Mouse (Mus musculus) stomach, embryonic 15.5 days (tissue): ENCODE data around the gene Pmpcb. TPM values are rescaled to one million over a fixed set of nuclear protein-coding genes. Genes with fewer than 3 reads are reported as not detected.

Experiments used
- ATAC-seq: fragments of 200-750 bp; cut with Nextera tagmentation; 2 replicates; pipeline ENCODE4 v1.8.0; 2017; ENCODE audit warnings: low read depth, moderate number of reproducible peaks, moderate TSS enrichment; ENCODE audit not compliant: insufficient read depth, low FRiP score
- H3K27ac ChIP-seq: fragments of 300-500 bp; sonication (generic); 2 replicates; pipeline ENCODE4 v1.5.1; 2015; ENCODE audit warnings: mild to moderate bottlenecking, inconsistent platforms
- H3K27me3 ChIP-seq: fragments of 300-500 bp; sonication (generic); replicated peaks from 2 replicates; pipeline ENCODE4 v1.6.1; 2015; ENCODE audit warnings: inconsistent platforms
- H3K36me3 ChIP-seq: fragments of 300-500 bp; sonication (generic); 2 replicates; pipeline ENCODE4 v1.6.1; 2015; ENCODE audit warnings: inconsistent platforms
- H3K4me1 ChIP-seq: fragments of 300-500 bp; sonication (generic); 2 replicates; pipeline ENCODE4 v1.6.1; 2015; ENCODE audit warnings: inconsistent platforms
- H3K4me2 ChIP-seq: fragments of 300-500 bp; sonication (generic); 2 replicates; pipeline ENCODE4 v1.6.1; 2015; ENCODE audit warnings: mild to moderate bottlenecking, inconsistent platforms
- H3K4me3 ChIP-seq: fragments of 300-500 bp; sonication (generic); replicated peaks from 2 replicates; pipeline ENCODE4 v1.5.1; 2015; ENCODE audit warnings: inconsistent platforms
- H3K9ac ChIP-seq: fragments of 300-500 bp; sonication (generic); 2 replicates; pipeline ENCODE4 v1.6.1; 2015; ENCODE audit warnings: inconsistent platforms
- H3K9me3 ChIP-seq: fragments of 300-500 bp; sonication (generic); 2 replicates; pipeline ENCODE4 v1.6.1; 2016; ENCODE audit warnings: inconsistent platforms
- WGBS: fragments of 180-500 bp; shearing (Covaris S2); methylation state at CpG from one replicate; pipeline ENCODE4 v1.1.7; 2015; 5-methylcytosine and 5-hydroxymethylcytosine counted together
- polyA plus RNA-seq: library from polyadenylated mRNA; unstranded; fragments of >200 nt; fragmentation: Nextera tagmentation; extraction: Ambion mirVana; gene quantifications from 2 replicates; pipeline ENCODE4 v1.2.1, GENCODE M21; 2015

The Pmpcb gene
- polyA plus RNA-seq, 1 experiment from 2014 or later: 75.9 TPM

DNA sequence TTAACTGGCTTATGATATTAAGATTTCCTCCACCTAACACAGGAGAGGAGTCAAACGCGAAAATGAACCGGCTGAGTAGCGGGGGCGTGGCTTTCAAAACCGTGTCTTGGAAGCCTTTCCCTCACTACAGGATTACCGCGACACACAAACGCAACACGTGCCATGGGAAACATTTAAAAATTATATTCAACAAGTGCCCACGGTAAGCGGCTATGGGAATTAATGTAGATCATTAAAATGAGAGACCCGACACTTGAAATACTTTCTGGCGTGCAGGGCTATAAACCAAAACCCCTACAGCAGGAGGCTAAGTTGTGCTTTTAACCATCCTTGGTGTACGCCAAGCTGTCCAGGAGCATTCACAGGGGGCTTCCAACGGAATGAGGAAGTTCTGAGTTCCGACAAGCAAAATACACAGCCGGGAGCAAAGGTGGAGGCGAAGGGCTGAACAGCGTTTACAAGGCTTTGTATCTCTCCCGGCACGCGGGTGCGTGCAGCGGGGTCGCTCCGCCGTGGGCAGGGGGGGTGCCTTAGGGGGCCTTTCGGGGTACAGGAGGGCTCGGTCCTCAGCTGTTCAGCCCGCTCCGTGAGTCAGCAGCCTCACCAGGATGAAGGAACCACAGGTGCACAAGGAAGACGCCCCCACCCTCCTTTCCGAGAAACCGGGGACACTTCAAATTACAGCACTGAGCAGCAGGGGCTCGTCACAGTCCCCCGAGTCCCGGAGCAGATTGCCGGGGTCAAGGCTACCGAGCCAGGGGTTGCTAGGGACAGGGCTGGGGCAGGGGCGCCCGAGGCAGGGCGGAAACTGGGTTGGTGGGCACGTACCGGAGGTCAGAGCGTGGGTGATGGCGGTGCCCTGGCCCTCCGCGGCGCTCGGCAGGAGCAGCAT lies 47.5 kb downstream of the Pmpcb start:
- peak overlapping the region; percentile 98 for H3K4me3 ChIP-seq
- H3K9me3 ChIP-seq: no peaks in the 10 kb centered on the region
- peaks cover 22% of the 10 kb centered on the region for H3K36me3 ChIP-seq
- peak overlapping the region; percentile 70 for H3K9ac ChIP-seq
- peak overlapping the region; percentile 86 for H3K4me2 ChIP-seq
- under 1% methylated on average over 51 of the region's 51 CpGs for WGBS
- H3K27me3 ChIP-seq: no peaks in the 10 kb centered on the region
- H3K27ac ChIP-seq: peak overlapping the region; percentile 72; the same call in 1 of the 2 replicates
- ATAC-seq: peak; percentile 19
- no peaks in the 10 kb centered on the region for H3K4me1 ChIP-seq

DNA sequence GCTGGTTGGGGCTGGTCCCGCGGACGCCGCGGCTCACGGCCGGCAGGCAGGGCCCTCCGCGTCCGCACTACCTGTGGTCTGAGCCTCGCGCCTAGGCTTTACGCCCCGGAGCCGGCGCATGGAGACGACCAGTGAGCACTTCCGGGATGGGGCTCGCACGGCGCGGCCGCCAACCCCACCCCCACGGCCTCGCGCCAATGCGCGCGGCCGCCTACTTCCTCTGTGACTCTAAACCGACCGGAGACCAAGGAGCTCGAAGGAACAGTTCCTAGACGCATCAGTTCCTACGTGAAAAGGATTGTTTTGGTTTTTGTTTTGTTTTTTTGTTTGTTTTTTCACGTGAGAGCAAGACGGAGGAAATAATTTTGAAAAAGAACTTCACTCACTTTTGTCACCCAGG lies 48.1 kb downstream of the Pmpcb start, which contains the start of the genes Dnajc2 and Psmc2:
Gene Dnajc2 (minus strand): TSS at position 199 of the 400 bp plus-strand sequence.
Gene Psmc2 (plus strand): TSS at position 231 of the 400 bp plus-strand sequence.
- Histone ChIP-seq H3K9me3 (no peaks in the 10 kb centered on the region), H3K27me3 (no peaks in the 10 kb centered on the region), H3K9ac (peak within 1 kb of the TSS; percentile 70), H3K27ac (peak within 1 kb of the TSS; percentile 84; the same call in 1 of the 2 replicates), H3K4me1 (no peaks in the 10 kb centered on the region), H3K4me2 (peak within 1 kb of the TSS; percentile 86), H3K36me3 (peaks cover 19% of the 10 kb centered on the region), H3K4me3 (peak within 1 kb of the TSS; percentile 98)
- WGBS: under 1% methylated on average over 37 of the region's 37 CpGs
- ATAC-seq: peak; percentile 97

- Histone ChIP-seq H3K4me3 (no peak overlapping the region), H3K9me3 (no peaks in the 10 kb centered on the region), H3K36me3 (peaks cover 15% of the 10 kb centered on the region; the same call in 1 of the 2 replicates), H3K4me2 (peak overlapping the region; percentile 66; the same call in 1 of the 2 replicates), H3K27me3 (no peaks in the 10 kb centered on the region), H3K27ac (no peak overlapping the region), H3K4me1 (no peaks in the 10 kb centered on the region), H3K9ac (no peak overlapping the region)
- no peak for ATAC-seq
- 72% methylated on average over 7 of the region's 7 CpGs for WGBS
Observed at GRCm38 (mm10) chr5:21785776-21786175, 48.8 kb downstream of the Pmpcb start.

GRCm38 (mm10) chr5:21786258-21787185 lies 49.6 kb downstream of the Pmpcb start:
- Histone ChIP-seq H3K27me3 (no peaks in the 10 kb centered on the region), H3K36me3 (peaks cover 7% of the 10 kb centered on the region; the same call in 1 of the 2 replicates), H3K4me2 (peak overlapping the region; percentile 66), H3K27ac (peak overlapping the region; percentile 84), H3K4me1 (no peaks in the 10 kb centered on the region), H3K4me3 (peak overlapping the region; percentile 93), H3K9me3 (no peaks in the 10 kb centered on the region), H3K9ac (peak overlapping the region; percentile 86)
- peak; percentile 75 for ATAC-seq
- 1% methylated on average over 51 of the region's 51 CpGs for WGBS

DNA sequence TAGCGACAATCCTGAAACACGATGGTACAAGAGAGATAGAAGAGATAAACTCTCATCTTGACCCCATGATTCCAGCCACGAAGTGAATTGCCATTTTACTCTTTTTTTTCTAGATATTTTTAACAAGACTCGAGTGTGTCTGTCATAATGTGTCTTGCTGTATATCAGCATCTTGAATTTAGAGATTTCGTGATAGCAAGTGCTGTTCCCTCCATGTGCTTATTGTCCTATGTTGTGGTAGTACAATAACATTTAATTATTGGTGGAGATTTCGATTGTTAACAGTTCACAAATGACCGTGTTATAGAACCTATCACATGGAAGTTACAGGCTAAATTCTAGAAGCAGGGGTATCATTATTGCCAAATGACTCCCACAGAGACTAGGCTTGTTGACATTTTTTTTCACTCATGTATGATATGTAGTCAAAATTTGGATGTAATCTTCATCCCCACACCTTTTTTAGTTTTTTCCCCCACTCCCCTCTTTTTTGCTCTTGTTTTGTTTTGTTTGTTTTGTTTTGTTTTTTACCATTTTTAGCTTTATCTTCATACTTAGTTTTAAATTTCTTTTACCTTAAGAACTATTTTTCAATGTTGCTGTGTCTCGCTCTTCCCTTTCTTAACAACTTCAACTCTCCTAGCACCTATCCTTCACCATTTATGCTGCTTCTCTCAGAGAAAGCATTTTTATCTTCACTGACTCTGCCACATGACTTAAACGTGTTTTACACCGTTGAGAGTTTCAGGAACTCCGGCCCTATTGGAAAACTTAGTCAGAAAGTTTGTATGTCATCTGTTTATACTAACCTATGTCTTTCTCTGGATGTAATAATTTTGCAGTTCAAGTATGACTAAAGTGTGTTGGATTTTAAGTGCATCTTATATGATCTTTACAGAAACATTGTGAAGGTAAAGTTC lies 50.5 kb downstream of the Pmpcb start:
- Histone ChIP-seq H3K27me3 (no peaks in the 10 kb centered on the region), H3K9ac (peak overlapping the region; percentile 86; the same call in 1 of the 2 replicates), H3K36me3 (no peaks in the 10 kb centered on the region), H3K4me3 (peak overlapping the region; percentile 93), H3K4me2 (peak overlapping the region; percentile 66), H3K9me3 (no peaks in the 10 kb centered on the region), H3K4me1 (no peaks in the 10 kb centered on the region), H3K27ac (no peak overlapping the region)
- 31% methylated on average over 11 of the region's 11 CpGs for WGBS
- ATAC-seq: no peak

GRCm38 (mm10) chr5:21789061-21789460 lies 52.1 kb downstream of the Pmpcb start:
- no peaks in the 10 kb centered on the region for H3K36me3 ChIP-seq
- WGBS: 67% methylated on average over 5 of the region's 5 CpGs
- no peak for ATAC-seq
- no peak overlapping the region for H3K4me2 ChIP-seq
- no peaks in the 10 kb centered on the region for H3K9me3 ChIP-seq
- no peaks in the 10 kb centered on the region for H3K27me3 ChIP-seq
- H3K4me1 ChIP-seq: no peaks in the 10 kb centered on the region
- H3K27ac ChIP-seq: no peak overlapping the region
- no peak overlapping the region for H3K9ac ChIP-seq
- H3K4me3 ChIP-seq: no peak overlapping the region

GRCm38 (mm10) chr5:21792166-21792565 lies 55.2 kb downstream of the Pmpcb start:
- Histone ChIP-seq H3K4me3 (no peak overlapping the region), H3K9ac (no peak overlapping the region), H3K36me3 (peaks cover 16% of the 10 kb centered on the region; the same call in 1 of the 2 replicates), H3K27ac (no peak overlapping the region), H3K4me1 (no peaks in the 10 kb centered on the region), H3K9me3 (no peaks in the 10 kb centered on the region), H3K27me3 (no peaks in the 10 kb centered on the region), H3K4me2 (no peak overlapping the region)
- no peak for ATAC-seq

DNA sequence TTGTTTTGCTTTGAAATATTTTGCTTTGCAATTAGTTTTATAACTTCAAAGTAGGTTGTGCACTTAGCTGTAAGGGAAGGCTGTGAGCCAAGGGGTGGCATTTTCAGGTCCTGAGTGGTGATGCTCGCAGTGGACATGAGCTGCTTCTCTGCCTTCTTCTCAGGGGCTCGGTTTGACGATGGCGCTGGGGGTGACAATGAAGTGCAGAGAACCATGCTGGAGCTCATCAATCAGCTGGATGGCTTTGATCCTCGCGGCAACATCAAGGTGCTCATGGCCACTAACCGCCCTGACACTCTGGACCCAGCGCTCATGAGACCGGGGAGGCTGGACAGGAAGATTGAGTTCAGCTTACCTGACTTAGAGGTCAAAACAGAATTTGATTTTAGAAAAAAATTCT lies 66.0 kb downstream of the Pmpcb start:
- ATAC-seq: no peak
- no peak overlapping the region for H3K4me3 ChIP-seq
- H3K36me3 ChIP-seq: peaks cover 13% of the 10 kb centered on the region
- no peaks in the 10 kb centered on the region for H3K4me1 ChIP-seq
- no peak overlapping the region for H3K9ac ChIP-seq
- no peak overlapping the region for H3K27ac ChIP-seq
- H3K27me3 ChIP-seq: no peaks in the 10 kb centered on the region
- H3K9me3 ChIP-seq: no peaks in the 10 kb centered on the region
- no peak overlapping the region for H3K4me2 ChIP-seq
- WGBS: 92% methylated on average over 9 of the region's 9 CpGs

- H3K27me3 ChIP-seq: no peaks in the 10 kb centered on the region
- H3K9ac ChIP-seq: no peak overlapping the region
- no peak overlapping the region for H3K4me2 ChIP-seq
- peaks cover 13% of the 10 kb centered on the region for H3K36me3 ChIP-seq
- no peak overlapping the region for H3K4me3 ChIP-seq
- 93% methylated on average over 12 of the region's 12 CpGs for WGBS
- no peaks in the 10 kb centered on the region for H3K9me3 ChIP-seq
- H3K27ac ChIP-seq: no peak overlapping the region
- no peaks in the 10 kb centered on the region for H3K4me1 ChIP-seq
- no peak for ATAC-seq
Observed at GRCm38 (mm10) chr5:21803691-21804188, 66.8 kb downstream of the Pmpcb start.

DNA sequence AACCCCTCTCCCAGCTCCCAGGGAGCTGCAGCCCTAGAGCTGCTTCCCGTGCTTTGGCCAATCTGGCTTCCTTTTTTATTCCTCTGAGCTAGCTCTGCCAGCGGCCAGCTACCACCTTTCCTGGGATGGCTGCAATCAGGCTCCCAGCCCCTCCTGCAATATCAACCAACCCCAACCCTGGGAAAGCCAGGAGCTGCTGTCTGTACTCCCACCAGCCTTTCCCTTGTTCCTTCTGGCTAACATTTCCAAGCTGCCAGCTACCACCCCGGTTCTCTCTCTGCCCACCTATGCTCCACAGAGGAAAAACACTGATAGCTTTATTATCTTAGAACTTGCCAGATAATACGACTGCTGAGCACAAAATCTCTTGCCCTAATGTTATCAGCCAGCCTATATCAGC lies 67.9 kb downstream of the Pmpcb start:
- Histone ChIP-seq H3K9me3 (no peaks in the 10 kb centered on the region), H3K9ac (no peak overlapping the region), H3K27ac (no peak overlapping the region), H3K4me3 (no peak overlapping the region), H3K4me1 (no peaks in the 10 kb centered on the region), H3K36me3 (peaks cover 13% of the 10 kb centered on the region), H3K4me2 (no peak overlapping the region), H3K27me3 (no peaks in the 10 kb centered on the region)
- 79% methylated on average over 4 of the region's 4 CpGs for WGBS
- no peak for ATAC-seq
